Comparison of ENCODE assay signal across 7 mouse cellular contexts in the genomic region with DNA sequence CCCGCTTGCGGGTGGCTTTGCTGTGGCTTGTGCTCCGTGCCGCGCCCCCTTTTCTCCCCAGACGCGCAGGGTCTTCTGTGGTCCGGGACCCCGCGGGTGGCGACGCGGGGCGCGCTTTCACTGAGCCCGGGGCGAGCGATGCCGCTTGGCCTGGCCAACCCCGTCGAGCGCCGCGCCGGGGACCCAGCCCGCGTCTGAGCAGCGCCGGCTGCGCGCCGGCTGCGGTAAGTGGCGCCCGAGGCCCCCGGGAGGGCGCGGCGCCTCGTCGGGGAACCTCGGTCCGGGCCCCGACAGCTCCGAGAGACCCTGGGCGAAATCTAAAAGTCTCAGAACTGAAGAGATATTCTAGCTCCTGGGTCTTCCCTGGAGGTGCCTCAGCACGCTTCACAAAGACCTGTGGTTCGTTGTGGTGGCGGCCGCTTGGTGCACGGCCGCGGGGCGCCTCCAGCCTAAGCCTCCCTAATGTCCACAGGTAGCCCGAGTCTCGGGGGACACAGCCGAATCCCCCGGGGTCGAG. TPM values are rescaled to one million over a fixed set of nuclear protein-coding genes. Genes with fewer than 3 reads are reported as not detected.
DNase-seq lines count a peak whose midpoint lies in the region; ATAC-seq and TF ChIP-seq lines count a peak whose summit lies in the region.

No protein-coding gene starts in this region.

- no peak for TF ChIP-seq CTCF in lung, embryonic 14.5 days (IDR thresholded peaks at IDR 0.05; ENCODE audit: low read depth)

- peak overlapping the region; percentile 95 for H3K4me2 ChIP-seq in lung, embryonic 14.5 days
- peak overlapping the region; percentile 87 for H3K4me2 ChIP-seq in midbrain, embryonic 13.5 days (replicated peaks)

- peak; percentile 39 for DNase-seq in lung, embryonic 14.5 days
- DNase-seq in lung, postnatal 25 days (ENCODE audit: low spot score), result no peak
- DNase-seq in embryo, embryonic 9.5 days (ENCODE audit: extremely low spot score), result peak; percentile 17
- peak; percentile 38 for DNase-seq in hindbrain, embryonic 10.5 days (ENCODE audit: low spot score)
- no peak for DNase-seq in spleen, postnatal 14 days (ENCODE audit: low spot score in 2 of 2)
- no peak for DNase-seq in urinary bladder, postnatal 14 days (ENCODE audit: low spot score)

- peak overlapping the region; percentile 34 for H3K9ac ChIP-seq in lung, embryonic 14.5 days
- H3K9ac ChIP-seq in midbrain, embryonic 13.5 days (replicated peaks), result peak overlapping the region; percentile 69

- no peaks in the 10 kb centered on the region for H3K9me3 ChIP-seq in lung, embryonic 14.5 days (ENCODE audit: low read depth, low read length)
- no peaks in the 10 kb centered on the region for H3K9me3 ChIP-seq in hindbrain, embryonic 10.5 days
- H3K9me3 ChIP-seq in midbrain, embryonic 13.5 days, result no peaks in the 10 kb centered on the region

- no peaks in the 10 kb centered on the region for H3K36me3 ChIP-seq in lung, embryonic 14.5 days (ENCODE audit: insufficient read depth)
- no peaks in the 10 kb centered on the region for H3K36me3 ChIP-seq in hindbrain, embryonic 10.5 days
- no peaks in the 10 kb centered on the region for H3K36me3 ChIP-seq in midbrain, embryonic 13.5 days

- no peak overlapping the region for H3K27ac ChIP-seq in lung, embryonic 14.5 days (ENCODE audit: low read depth)
- peak overlapping the region; percentile 71 for H3K27ac ChIP-seq in hindbrain, embryonic 10.5 days
- H3K27ac ChIP-seq in midbrain, embryonic 13.5 days, result no peak overlapping the region

- peaks cover 4% of the 10 kb centered on the region; the same call in 1 of the 2 replicates for H3K4me1 ChIP-seq in lung, embryonic 14.5 days (ENCODE audit: insufficient read depth)
- H3K4me1 ChIP-seq in hindbrain, embryonic 10.5 days (replicated peaks), result peaks cover 21% of the 10 kb centered on the region
- H3K4me1 ChIP-seq in midbrain, embryonic 13.5 days (replicated peaks), result peaks cover 23% of the 10 kb centered on the region

- peak overlapping the region; percentile 56 for H3K4me3 ChIP-seq in lung, embryonic 14.5 days (ENCODE audit: low read depth, low read length)
- peak overlapping the region; percentile 63 for H3K4me3 ChIP-seq in hindbrain, embryonic 10.5 days
- peak overlapping the region; percentile 58 for H3K4me3 ChIP-seq in midbrain, embryonic 13.5 days (replicated peaks)

- peaks cover 35% of the 10 kb centered on the region for H3K27me3 ChIP-seq in lung, embryonic 14.5 days (ENCODE audit: insufficient read depth, low read length)
- H3K27me3 ChIP-seq in hindbrain, embryonic 10.5 days (ENCODE audit: insufficient read depth, poor library complexity, severe bottlenecking), result peaks cover 52% of the 10 kb centered on the region
- peaks cover 48% of the 10 kb centered on the region for H3K27me3 ChIP-seq in midbrain, embryonic 13.5 days

- under 1% methylated on average over 51 of the region's 59 CpGs for WGBS in lung, embryonic 14.5 days
- WGBS in hindbrain, embryonic 10.5 days, result under 1% methylated on average over 57 of the region's 59 CpGs
- under 1% methylated on average over 59 of the region's 59 CpGs for WGBS in midbrain, embryonic 13.5 days

- ATAC-seq in lung, embryonic 14.5 days (ENCODE audit: insufficient read depth), result peak; percentile 75
- peak; percentile 85 for ATAC-seq in midbrain, embryonic 13.5 days

RNA-seq across cellular contexts. Expression of a gene that starts 0.6 kb away (rescaled TPM):
- polyA plus RNA-seq in lung, embryonic 14.5 days (2014; fragmentation: Nextera tagmentation; extraction: Ambion mirVana), result 0.58 and 1.0 TPM in 2 replicates
- polyA plus RNA-seq in hindbrain, embryonic 10.5 days (2016; fragmentation: Nextera tagmentation; extraction: Ambion mirVana), result 1.7 and 2.9 TPM in 2 replicates
- polyA plus RNA-seq in midbrain, embryonic 13.5 days (2015; fragmentation: Nextera tagmentation; extraction: Ambion mirVana), result 14.3 and 15.3 TPM in 2 replicates

Comparison
In these comparisons a context has a peak if more than half of its experiments do, and no peak if none do; other contexts are left out.
1. DNase-seq: peak in lung, embryonic 14.5 days (single experiment), embryo, embryonic 9.5 days (single experiment) and hindbrain, embryonic 10.5 days (single experiment); none in lung, postnatal 25 days (single experiment), spleen, postnatal 14 days (0 of 2) and urinary bladder, postnatal 14 days (single experiment).
2. Peak in every context shown above with its lines, with median percentiles within 50 percentile points of each other: H3K4me3 ChIP-seq.